Mouse (Mus musculus) liver, postnatal 0 days (tissue): Measurements from ENCODE around the gene Nfkbie. TPM values are rescaled to one million over a fixed set of nuclear protein-coding genes. Genes with fewer than 3 reads are reported as not detected.
A peak's percentile ranks its signal among the peaks of the same experiment; 100 is the strongest.

ENCODE experiments used
- ATAC-seq: fragments of 200-750 bp; cut with Nextera tagmentation; 2 replicates; pipeline ENCODE4 v1.8.0; 2017; ENCODE audit warnings: mild to moderate bottlenecking, moderate library complexity
- DNase-seq: peaks from one replicate; pipeline ENCODE4 v3.0.0-alpha.2; 2016
- H3K27ac ChIP-seq: fragments of 300-500 bp; sonication (generic); 2 replicates; pipeline ENCODE4 v1.5.1; 2014; ENCODE audit warnings: antibody characterized with exemption, moderate library complexity, mild to moderate bottlenecking, low read depth
- H3K27me3 ChIP-seq: fragments of 300-500 bp; sonication (generic); 2 replicates; pipeline ENCODE4 v1.6.1; 2014; ENCODE audit warnings: low read length, control low read depth, mixed read lengths; ENCODE audit not compliant: insufficient read depth
- H3K36me3 ChIP-seq: fragments of 300-500 bp; sonication (generic); replicated peaks from 2 replicates; pipeline ENCODE4 v1.6.1; 2014; ENCODE audit warnings: mild to moderate bottlenecking, control low read depth, low read length, moderate library complexity, mixed read lengths; ENCODE audit not compliant: insufficient read depth
- H3K4me1 ChIP-seq: fragments of 300-500 bp; sonication (generic); 2 replicates; pipeline ENCODE4 v1.6.1; 2014; ENCODE audit warnings: antibody characterized with exemption, mild to moderate bottlenecking, control low read depth; ENCODE audit not compliant: insufficient read depth
- H3K4me2 ChIP-seq: fragments of 300-500 bp; sonication (generic); 2 replicates; pipeline ENCODE4 v1.6.1; 2014; ENCODE audit warnings: low read depth, mild to moderate bottlenecking, low read length, moderate library complexity, mixed read lengths
- H3K4me3 ChIP-seq: fragments of 300-500 bp; sonication (generic); 2 replicates; pipeline ENCODE4 v1.5.1; 2014; ENCODE audit warnings: low read depth, low read length
- H3K9ac ChIP-seq: fragments of 300-500 bp; sonication (generic); replicated peaks from 2 replicates; pipeline ENCODE4 v1.6.1; 2014; ENCODE audit warnings: mild to moderate bottlenecking, moderate library complexity
- H3K9me3 ChIP-seq: fragments of 300-500 bp; sonication (generic); 2 replicates; pipeline ENCODE4 v1.6.1; 2016; ENCODE audit warnings: mild to moderate bottlenecking, control low read depth, low read length, mixed read lengths
- CTCF ChIP-seq: sonication (generic); IDR thresholded peaks from 2 replicates; pipeline ENCODE4 v1.5.1; 2016; ENCODE audit warnings: antibody characterized with exemption, low read depth
- EP300 ChIP-seq: IDR thresholded peaks from 2 replicates; pipeline ENCODE4 v1.6.1; 2016; ENCODE audit warnings: antibody characterized with exemption, low read depth, mild to moderate bottlenecking
- WGBS: fragments of 180-500 bp; shearing (Covaris S2); extraction: QIAGEN DNeasy Blood & Tissue Kit; methylation state at CpG from one replicate; pipeline ENCODE4 v1.1.7; 2014; ENCODE audit not compliant: insufficient replicate concordance; 5-methylcytosine and 5-hydroxymethylcytosine counted together
- polyA plus RNA-seq: library from polyadenylated mRNA; unstranded; fragments of >200 nt; fragmentation: Nextera tagmentation; extraction: Ambion mirVana; gene quantifications from 2 replicates; pipeline ENCODE4 v1.2.1, GENCODE M21; 2015

Gene Nfkbie
- polyA plus RNA-seq, 1 experiment from 2014 or later: 2.8 TPM

DNA sequence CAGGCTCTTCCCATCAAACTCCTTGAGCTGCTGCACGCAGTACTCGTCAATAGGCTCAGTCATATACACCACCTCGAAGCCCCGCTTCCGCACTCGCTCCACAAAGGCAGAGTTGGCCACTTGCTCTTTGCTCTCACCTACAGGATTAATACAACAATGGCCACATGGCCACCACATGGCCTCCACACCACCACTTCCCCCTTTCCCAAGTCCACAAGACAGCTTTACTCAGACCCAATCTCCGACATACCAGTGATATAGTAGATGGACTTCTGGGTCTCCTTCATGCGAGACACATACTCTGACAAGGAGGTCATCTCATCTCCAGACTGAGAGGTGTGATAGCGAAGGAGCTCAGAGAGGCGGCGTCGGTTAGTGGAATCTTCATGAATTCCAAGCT is 13.5 kb downstream of the Nfkbie start:
- Histone ChIP-seq H3K27ac (no peak overlapping the region), H3K36me3 (peaks cover 64% of the 10 kb centered on the region), H3K4me3 (no peak overlapping the region), H3K9ac (no peak overlapping the region), H3K27me3 (no peaks in the 10 kb centered on the region), H3K4me2 (no peak overlapping the region), H3K9me3 (no peaks in the 10 kb centered on the region), H3K4me1 (peaks cover 26% of the 10 kb centered on the region)
- ATAC-seq (no peak), DNase-seq (no peak)
- TF ChIP-seq EP300 (no peak), CTCF (no peak)
- 83% methylated on average over 12 of the region's 12 CpGs for WGBS

DNA sequence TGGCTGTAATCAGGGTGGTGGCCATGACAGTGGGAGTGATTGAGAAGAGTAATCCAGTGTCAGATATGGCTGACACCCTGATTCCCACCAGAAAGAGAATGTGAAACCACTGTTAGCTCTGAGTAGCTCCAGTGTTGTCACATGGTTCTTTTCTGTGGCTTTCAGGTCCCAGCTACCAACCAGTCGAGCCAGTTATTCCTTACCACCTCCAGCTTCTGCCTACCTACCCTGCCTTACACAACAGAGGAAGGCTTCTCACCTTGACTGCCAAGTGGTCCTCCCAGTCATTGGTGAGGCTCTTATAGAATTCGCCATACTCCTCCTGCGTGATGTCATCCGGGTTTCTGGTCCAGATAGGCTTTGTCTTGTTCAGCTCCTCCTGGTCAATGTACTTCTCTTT is 14.5 kb downstream of the Nfkbie start:
- Histone ChIP-seq H3K27me3 (no peaks in the 10 kb centered on the region), H3K27ac (no peak overlapping the region), H3K36me3 (peaks cover 64% of the 10 kb centered on the region), H3K4me2 (no peak overlapping the region), H3K9ac (no peak overlapping the region), H3K4me1 (peaks cover 23% of the 10 kb centered on the region), H3K4me3 (no peak overlapping the region), H3K9me3 (no peaks in the 10 kb centered on the region)
- TF ChIP-seq EP300 (no peak), CTCF (no peak)
- 80% methylated on average over 4 of the region's 4 CpGs for WGBS
- DNase-seq (no peak), ATAC-seq (no peak)

DNA sequence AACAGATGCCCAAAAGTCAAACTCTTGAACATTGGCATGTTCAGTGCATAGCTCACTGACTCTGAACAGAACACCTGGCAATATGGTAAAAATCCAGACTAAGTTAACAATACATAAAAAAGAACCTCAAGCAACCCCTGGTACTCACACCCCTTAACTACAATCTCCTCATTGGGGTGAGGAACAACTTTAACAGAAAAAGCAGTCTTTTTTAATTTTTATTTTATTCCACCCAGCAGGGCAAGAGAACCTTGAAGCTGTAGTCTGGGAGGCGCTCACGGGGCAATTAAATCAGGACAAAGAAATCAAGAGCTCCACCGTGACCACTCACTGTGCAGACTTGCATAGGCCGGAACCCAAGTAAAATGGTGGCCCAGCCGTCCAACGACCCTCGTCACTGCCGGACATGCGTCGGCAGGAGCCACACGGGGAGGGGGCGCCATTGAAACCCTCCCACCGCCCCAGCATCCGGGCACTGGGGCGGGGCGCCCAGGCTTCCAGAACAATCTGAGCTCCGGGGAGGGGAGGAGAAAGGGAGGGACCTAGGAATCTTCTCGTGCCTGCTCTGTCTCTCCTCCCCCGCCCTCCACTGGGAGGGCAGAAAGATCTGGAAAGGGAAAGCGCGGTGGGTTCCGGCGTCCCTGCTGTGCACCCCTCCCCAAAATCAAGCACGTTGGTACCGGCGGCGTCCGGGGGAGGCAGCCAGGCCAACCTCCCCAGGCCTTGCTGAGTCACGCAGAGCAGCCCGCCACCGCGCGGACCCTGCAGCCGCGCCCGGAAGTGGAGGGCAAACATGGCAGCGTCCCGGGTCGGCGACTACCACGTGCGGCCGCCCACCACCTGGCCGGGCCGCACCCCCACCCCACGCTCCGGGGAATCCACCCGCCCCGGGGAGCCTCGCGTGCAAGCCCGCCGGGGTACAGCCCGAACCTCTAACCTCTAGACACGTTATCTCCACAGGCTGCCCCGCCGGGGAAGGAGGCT is 16.9 kb downstream of the Nfkbie start:
- DNase-seq (peak; percentile 82), ATAC-seq (peak; percentile 58)
- Histone ChIP-seq H3K4me2 (peak overlapping the region; percentile 98), H3K27me3 (no peaks in the 10 kb centered on the region), H3K9me3 (no peaks in the 10 kb centered on the region), H3K9ac (peak overlapping the region; percentile 98), H3K4me1 (peaks cover 20% of the 10 kb centered on the region), H3K4me3 (peak overlapping the region; percentile 100), H3K36me3 (peaks cover 42% of the 10 kb centered on the region), H3K27ac (peak overlapping the region; percentile 96)
- TF ChIP-seq EP300 (no peak), CTCF (peak; percentile 11; the same call in 1 of the 2 replicates)
- WGBS: under 1% methylated on average over 48 of the region's 57 CpGs

DNA sequence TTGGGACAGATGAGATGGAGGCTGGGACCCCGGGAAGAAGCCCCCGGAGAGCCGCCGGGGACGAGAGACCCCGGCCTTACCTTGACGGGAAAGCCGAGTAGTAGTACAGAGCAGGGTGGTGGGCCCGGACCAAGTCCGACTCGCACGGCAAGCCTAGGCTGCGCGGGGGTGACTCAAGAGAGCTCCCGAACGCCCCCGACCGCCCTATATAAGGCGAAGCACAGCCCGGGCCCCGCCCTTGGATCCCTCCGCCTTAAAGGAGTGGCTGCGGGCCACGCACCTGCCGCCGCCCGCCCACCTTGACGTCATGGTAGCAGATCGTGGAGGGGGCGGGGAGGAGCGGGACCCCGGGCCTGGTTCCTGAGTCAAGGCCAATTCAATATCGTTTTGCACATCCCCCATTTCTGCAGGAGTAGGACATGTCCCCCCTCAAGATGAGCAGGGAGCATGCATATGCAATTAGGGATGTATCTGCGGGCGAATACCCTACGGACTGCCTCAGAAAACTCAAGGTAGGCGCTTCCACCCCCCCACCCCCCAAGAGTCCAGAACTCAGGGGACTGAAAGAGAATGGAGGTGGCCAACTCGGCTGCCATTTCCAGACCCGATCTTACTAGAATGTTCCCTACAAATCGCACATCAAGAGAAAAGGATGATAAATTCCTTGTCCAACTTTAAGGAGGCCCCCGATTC is 17.7 kb downstream of the Nfkbie start, which contains the start of gene Hsp90ab1:
Gene Hsp90ab1, minus strand, starts transcription at position 185 of the 693 bp plus-strand sequence.
- under 1% methylated on average over 40 of the region's 41 CpGs for WGBS
- H3K9ac ChIP-seq: peak within 1 kb of the TSS; percentile 98
- no peaks in the 10 kb centered on the region for H3K27me3 ChIP-seq
- H3K36me3 ChIP-seq: peaks cover 36% of the 10 kb centered on the region
- DNase-seq (peak; percentile 98), ATAC-seq (peak; percentile 84)
- TF ChIP-seq CTCF (no peak), EP300 (peak; percentile 17)
- peaks cover 20% of the 10 kb centered on the region for H3K4me1 ChIP-seq
- H3K27ac ChIP-seq: peak within 1 kb of the TSS; percentile 96
- peak within 1 kb of the TSS; percentile 98 for H3K4me2 ChIP-seq
- no peaks in the 10 kb centered on the region for H3K9me3 ChIP-seq
- H3K4me3 ChIP-seq: peak within 1 kb of the TSS; percentile 100

DNA sequence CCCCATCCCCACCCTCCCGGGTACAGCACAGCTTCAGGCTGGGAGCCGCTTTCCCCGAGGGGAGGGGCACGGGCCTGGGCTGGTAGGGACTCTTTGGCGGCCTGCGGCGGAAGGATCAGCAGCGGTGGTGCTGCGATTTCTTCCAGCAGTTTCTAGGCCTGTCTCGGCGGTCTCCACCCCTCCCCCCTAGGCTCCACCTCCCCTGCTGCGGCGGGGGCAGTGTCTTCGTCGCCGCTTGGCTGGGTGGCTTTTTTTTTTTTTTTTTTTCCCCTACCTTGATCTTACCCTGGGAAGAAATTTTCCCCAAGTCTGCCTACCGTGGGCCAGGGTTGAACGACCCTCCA is 18.2 kb downstream of the Nfkbie start:
- ATAC-seq (peak; percentile 72), DNase-seq (peak; percentile 94)
- peak overlapping the region; percentile 100 for H3K4me3 ChIP-seq
- peaks cover 30% of the 10 kb centered on the region for H3K36me3 ChIP-seq
- WGBS: under 1% methylated on average over 15 of the region's 18 CpGs
- TF ChIP-seq CTCF (no peak), EP300 (peak; percentile 48)
- H3K4me2 ChIP-seq: peak overlapping the region; percentile 98
- H3K9ac ChIP-seq: peak overlapping the region; percentile 98
- peaks cover 20% of the 10 kb centered on the region for H3K4me1 ChIP-seq
- H3K9me3 ChIP-seq: no peaks in the 10 kb centered on the region
- no peaks in the 10 kb centered on the region for H3K27me3 ChIP-seq
- peak overlapping the region; percentile 96 for H3K27ac ChIP-seq

DNA sequence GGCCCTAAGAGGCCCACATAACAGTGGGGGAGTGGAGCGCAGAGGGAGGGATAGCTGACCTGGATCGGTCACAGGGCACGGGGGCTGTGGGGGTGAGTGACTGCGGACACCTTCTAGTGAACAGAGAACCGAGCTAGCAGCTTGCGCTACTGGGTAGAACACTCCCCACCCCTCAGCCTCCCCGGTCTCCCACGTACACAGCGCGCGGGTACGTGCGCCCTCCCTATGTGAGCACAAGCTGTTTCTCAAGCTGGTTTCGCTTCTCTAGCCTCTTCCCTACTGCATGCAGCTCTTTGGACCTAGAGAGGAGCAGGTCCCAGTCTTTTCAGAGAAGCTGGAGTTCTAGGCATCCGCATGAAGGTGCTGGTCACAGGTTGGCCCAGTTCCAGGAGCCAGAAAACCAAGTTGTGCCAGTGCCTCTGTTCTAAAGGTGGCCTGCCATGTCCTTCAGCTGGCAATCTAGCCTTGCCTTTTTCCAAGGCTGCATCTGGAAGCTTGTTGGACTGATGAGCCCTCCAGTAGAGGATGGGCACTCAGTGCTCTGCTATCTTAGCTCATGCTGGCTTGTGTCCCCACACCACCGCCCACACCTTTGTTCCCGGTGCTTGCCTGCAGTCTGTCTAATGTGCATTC is 18.7 kb downstream of the Nfkbie start:
- Histone ChIP-seq H3K27me3 (no peaks in the 10 kb centered on the region), H3K9me3 (no peaks in the 10 kb centered on the region), H3K36me3 (peaks cover 25% of the 10 kb centered on the region), H3K27ac (peak overlapping the region; percentile 96), H3K9ac (peak overlapping the region; percentile 98), H3K4me3 (peak overlapping the region; percentile 100), H3K4me1 (peaks cover 20% of the 10 kb centered on the region), H3K4me2 (peak overlapping the region; percentile 98)
- no peak for TF ChIP-seq EP300
- peak; percentile 68 for DNase-seq
- 3% methylated on average over 17 of the region's 17 CpGs for WGBS
- peak; percentile 32 for ATAC-seq
